Mouse (Mus musculus) lung, postnatal 36 days (tissue): ENCODE measurements around the gene Mnd1.

Experiments
- DNase-seq: peaks from one replicate; pipeline ENCODE4 v3.0.0; 2022; ENCODE audit warnings: mixed read lengths

Mnd1 gene

GRCm38 (mm10) chr3:84041739-84042138, 113.8 kb downstream of the Mnd1 start:
- no peak for DNase-seq

DNA sequence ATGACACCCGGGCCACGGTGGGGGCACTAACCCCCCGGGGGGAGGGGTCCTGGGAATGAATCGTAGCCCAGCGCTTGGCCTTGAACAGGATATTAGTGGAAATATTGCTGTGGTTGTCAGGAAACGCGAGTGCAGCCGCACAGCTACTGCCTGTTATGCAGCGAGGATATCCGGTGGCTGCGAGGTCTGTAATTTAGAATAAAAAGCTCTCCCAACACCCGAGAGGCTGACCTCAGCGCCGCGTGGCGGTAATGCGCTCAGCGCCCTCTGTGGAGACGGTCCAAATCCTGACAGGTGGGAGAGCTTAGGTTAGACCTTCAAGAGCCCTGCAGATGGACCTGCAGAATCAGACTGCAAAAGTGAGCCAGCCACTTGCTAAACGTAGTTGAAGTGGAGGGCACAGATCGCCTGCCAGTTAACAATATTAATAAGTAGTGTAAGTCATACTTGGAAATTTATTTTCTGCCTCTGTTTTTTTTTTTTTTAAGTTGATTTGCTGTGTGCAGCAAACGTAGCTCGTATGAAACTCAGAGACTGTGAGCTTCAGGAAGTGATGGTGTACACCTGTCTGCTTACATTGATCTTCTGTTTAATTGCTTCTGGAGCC, 115.0 kb downstream of the Mnd1 start:
- peak; percentile 69 for DNase-seq

- DNase-seq, result peak; percentile 71
These were observed 115.7 kb downstream of the Mnd1 start, which contains the start of gene Tmem131l for GRCm38 (mm10) chr3:84039646-84040475. Gene Tmem131l (minus strand): TSS chr3:84040175.

DNA sequence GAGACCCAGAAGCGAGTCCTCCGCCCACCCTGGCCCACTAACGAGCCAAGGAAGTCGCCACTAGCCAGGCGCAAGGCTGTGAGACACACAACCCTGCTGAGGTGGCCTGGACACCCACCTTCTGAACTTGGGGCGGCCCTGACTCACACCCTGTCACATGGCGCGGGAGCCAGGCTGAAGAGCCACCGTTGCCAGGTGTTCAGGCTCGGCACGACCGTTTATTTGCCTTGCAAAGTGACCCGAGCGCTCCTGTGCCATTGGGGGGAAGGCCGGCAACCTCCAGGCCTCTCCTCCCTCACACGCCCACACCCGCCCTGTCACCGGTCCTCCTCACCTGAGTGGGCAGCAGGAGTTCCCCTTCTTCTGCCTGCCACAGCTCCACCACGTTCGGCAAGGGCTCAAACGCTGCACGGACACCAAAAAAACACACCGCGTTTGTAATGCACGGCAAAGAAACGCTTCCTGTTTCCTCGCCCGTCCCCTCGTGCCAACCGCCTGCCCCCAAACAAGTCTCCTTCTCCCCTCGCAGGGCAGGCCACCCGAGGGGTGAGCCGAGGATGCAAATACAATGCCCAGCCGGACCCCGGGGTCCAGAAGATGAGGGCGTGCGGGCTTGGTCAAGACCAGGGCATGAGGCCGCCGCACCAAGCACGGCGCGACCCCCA, 116.5 kb downstream of the Mnd1 start:
- DNase-seq, result peak; percentile 84

DNA sequence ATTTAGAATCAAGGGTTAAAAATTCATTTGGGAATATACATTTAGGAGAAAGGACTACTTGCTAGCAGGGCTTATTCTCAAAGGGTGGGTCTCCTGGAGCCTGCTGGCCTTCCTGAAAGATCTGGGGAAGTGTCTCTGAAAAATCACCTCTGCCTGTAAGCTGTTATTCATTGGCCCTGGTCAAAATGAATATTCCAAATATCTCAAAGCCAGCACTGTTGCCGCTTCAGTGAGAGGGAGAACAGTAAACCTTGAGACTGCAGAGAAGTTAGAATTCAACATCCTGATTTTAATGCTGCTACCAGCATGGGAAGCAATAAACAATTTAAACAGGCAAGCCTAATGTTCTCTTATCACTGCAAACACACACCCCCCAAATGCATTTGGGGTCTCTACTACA, 117.5 kb downstream of the Mnd1 start:
- DNase-seq, result no peak
